Mouse (Mus musculus) right cerebral cortex, postnatal 4 days (tissue): ENCODE measurements around the gene Mup2.
"Not testable (repeated sequence)": the region's sequence is repeated elsewhere in the genome, so short reads cannot be mapped to it uniquely, and the experiment has no call there.

Experiments used
- DNase-seq: peaks from one replicate; pipeline ENCODE4 v3.0.0-alpha.2; 2022

Mup2 gene

DNA sequence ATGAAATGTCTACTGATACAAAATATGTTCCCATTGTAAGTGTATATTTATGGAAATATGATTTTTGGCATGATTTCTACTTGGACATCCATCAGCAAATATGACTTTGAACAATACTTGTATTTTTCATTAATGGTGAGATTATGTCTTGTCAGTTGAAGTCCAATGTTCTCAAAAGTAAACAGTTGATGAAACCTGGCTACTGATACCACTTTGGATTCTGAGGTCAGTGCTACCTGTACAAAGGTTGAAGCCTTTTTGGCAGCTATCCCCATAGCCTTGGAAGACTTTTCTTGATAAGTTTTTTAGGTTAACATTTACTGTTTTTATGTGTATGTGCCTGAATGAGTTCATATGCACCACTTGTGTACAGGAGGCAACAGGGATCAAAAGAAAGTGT is at the start of gene Mup2:
Gene Mup2 (minus strand): TSS at position 101 of the 400 bp plus-strand sequence.
- DNase-seq: not testable (repeated sequence)
